Mouse (Mus musculus) hindbrain, postnatal 0 days (tissue): ENCODE data around the gene Maml1. TPM values are rescaled to one million over a fixed set of nuclear protein-coding genes. Genes with fewer than 3 reads are reported as not detected.
"Not testable (repeated sequence)": the region's sequence is repeated elsewhere in the genome, so short reads cannot be mapped to it uniquely, and the experiment has no call there.

Experiments used
- ATAC-seq: fragments of 200-750 bp; cut with Nextera tagmentation; 2 replicates; pipeline ENCODE4 v1.8.0; 2017; ENCODE audit warnings: mild to moderate bottlenecking, moderate TSS enrichment, moderate library complexity
- DNase-seq: peaks from one replicate; pipeline ENCODE4 v3.0.0-alpha.2; 2015; ENCODE audit warnings: low spot score
- H3K27ac ChIP-seq: fragments of 300-500 bp; sonication (generic); 2 replicates; pipeline ENCODE4 v1.5.1; 2014; ENCODE audit warnings: mild to moderate bottlenecking
- H3K27me3 ChIP-seq: fragments of 300-500 bp; sonication (generic); 2 replicates; pipeline ENCODE4 v1.6.1; 2014; ENCODE audit warnings: low read length, mixed read lengths; ENCODE audit not compliant: insufficient read depth
- H3K36me3 ChIP-seq: fragments of 300-500 bp; sonication (generic); 2 replicates; pipeline ENCODE4 v1.6.1; 2014; ENCODE audit warnings: low read length, mixed read lengths; ENCODE audit not compliant: insufficient read depth
- H3K4me1 ChIP-seq: fragments of 300-500 bp; sonication (generic); 2 replicates; pipeline ENCODE4 v1.6.1; 2014; ENCODE audit warnings: antibody characterized with exemption, low read length, mixed read lengths; ENCODE audit not compliant: insufficient read depth
- H3K4me2 ChIP-seq: fragments of 300-500 bp; sonication (generic); 2 replicates; pipeline ENCODE4 v1.6.1; 2014; ENCODE audit warnings: low read depth, mild to moderate bottlenecking, low read length, moderate library complexity, mixed read lengths
- H3K4me3 ChIP-seq: fragments of 300-500 bp; sonication (generic); 2 replicates; pipeline ENCODE4 v1.5.1; 2014; ENCODE audit warnings: low read length
- H3K9ac ChIP-seq: fragments of 300-500 bp; sonication (generic); replicated peaks from 2 replicates; pipeline ENCODE4 v1.6.1; 2014; ENCODE audit warnings: mild to moderate bottlenecking, low read length, moderate library complexity, mixed read lengths
- H3K9me3 ChIP-seq: fragments of 300-500 bp; sonication (generic); 2 replicates; pipeline ENCODE4 v1.6.1; 2016; ENCODE audit warnings: low read length, mixed read lengths
- CTCF ChIP-seq: IDR thresholded peaks from 2 replicates; pipeline ENCODE4 v1.5.1; 2016; ENCODE audit warnings: antibody characterized with exemption, control low read depth, low read depth
- WGBS: fragments of 180-500 bp; shearing (Covaris S2); extraction: QIAGEN DNeasy Blood & Tissue Kit; methylation state at CpG from one replicate; pipeline ENCODE4 v1.1.7; 2014; 5-methylcytosine and 5-hydroxymethylcytosine counted together
- polyA plus RNA-seq: library from polyadenylated mRNA; unstranded; fragments of >200 nt; fragmentation: Nextera tagmentation; extraction: Ambion mirVana; gene quantifications from 2 replicates; pipeline ENCODE4 v1.2.1, GENCODE M21; 2015
- total RNA-seq: library from RNA; depleted of rRNA; stranded (reverse); fragments of >200 nt; gene quantifications from 2 replicates; pipeline ENCODE4 v1.2.3, GENCODE M21; 2014

Maml1 gene
- total and polyA plus RNA-seq, 2 experiments from 2014 or later = 1.8 to 11.6 TPM

DNA sequence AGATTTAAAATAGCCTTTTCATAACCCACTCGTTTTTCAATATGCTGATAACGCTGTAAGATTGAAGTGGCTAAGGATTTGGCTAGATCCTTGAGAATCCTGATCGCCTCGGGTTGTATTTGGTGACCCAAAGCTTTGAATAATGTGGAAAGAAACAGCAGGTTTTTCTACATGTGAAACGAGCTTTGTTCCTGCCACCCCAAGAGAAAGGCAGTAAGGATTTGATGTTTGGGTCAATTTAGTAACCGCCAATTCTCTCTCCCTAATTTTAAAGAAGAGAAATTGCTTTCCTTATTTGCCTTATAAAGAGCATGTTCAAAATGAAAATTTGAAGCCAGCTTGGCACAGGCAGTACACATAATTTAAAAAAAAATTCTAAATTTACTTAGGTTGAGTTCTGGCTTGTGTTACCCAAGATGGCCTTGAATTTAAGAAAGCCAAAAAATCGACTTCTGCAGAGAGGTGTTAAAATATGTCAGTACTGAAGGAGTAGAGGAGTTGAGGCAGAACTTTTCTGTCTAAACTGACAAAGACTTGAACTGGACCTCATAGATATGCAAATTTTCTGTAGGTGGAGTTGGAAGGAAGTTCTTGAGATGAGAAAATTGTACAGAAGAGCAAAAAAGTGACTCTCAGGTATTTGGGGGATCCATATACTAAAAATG lies 34.3 kb upstream of the Maml1 start:
- H3K36me3 ChIP-seq = no peaks in the 10 kb centered on the region
- H3K9me3 ChIP-seq = no peaks in the 10 kb centered on the region
- H3K9ac ChIP-seq = peak overlapping the region; percentile 59
- no peak for TF ChIP-seq CTCF
- DNase-seq (no peak), ATAC-seq (no peak)
- peaks cover 11% of the 10 kb centered on the region for H3K4me1 ChIP-seq
- peak overlapping the region; percentile 59 for H3K4me2 ChIP-seq
- H3K27me3 ChIP-seq = no peaks in the 10 kb centered on the region
- WGBS = 3% methylated on average over 7 of the region's 7 CpGs
- peak overlapping the region; percentile 85 for H3K4me3 ChIP-seq
- H3K27ac ChIP-seq = peak overlapping the region; percentile 90

- Histone ChIP-seq H3K4me2 (peak within 1 kb of the TSS; percentile 84), H3K9me3 (no peaks in the 10 kb centered on the region), H3K27ac (peak within 1 kb of the TSS; percentile 95), H3K4me1 (peaks cover 11% of the 10 kb centered on the region), H3K4me3 (peak within 1 kb of the TSS; percentile 85), H3K27me3 (no peaks in the 10 kb centered on the region), H3K9ac (peak within 1 kb of the TSS; percentile 96), H3K36me3 (no peaks in the 10 kb centered on the region)
- peak; percentile 37 for TF ChIP-seq CTCF
- under 1% methylated on average over 64 of the region's 64 CpGs for WGBS
- DNase-seq (peak; percentile 100), ATAC-seq (peak; percentile 100)
Observed at GRCm38 (mm10) chr11:50325496-50326301, 33.6 kb upstream of the Maml1 start, which contains the start of gene Canx. TSS of gene Canx (minus strand) at chr11:50325673.

GRCm38 (mm10) chr11:50324751-50325471 lies 32.8 kb upstream of the Maml1 start:
- Histone ChIP-seq H3K27me3 (no peaks in the 10 kb centered on the region), H3K9ac (peak overlapping the region; percentile 96), H3K9me3 (no peaks in the 10 kb centered on the region), H3K4me1 (peaks cover 11% of the 10 kb centered on the region), H3K36me3 (no peaks in the 10 kb centered on the region), H3K4me2 (peak overlapping the region; percentile 84), H3K27ac (peak overlapping the region; percentile 95), H3K4me3 (peak overlapping the region; percentile 85)
- no peak for TF ChIP-seq CTCF
- WGBS = 2% methylated on average over 28 of the region's 34 CpGs
- DNase-seq (no peak), ATAC-seq (peak; percentile 69)

DNA sequence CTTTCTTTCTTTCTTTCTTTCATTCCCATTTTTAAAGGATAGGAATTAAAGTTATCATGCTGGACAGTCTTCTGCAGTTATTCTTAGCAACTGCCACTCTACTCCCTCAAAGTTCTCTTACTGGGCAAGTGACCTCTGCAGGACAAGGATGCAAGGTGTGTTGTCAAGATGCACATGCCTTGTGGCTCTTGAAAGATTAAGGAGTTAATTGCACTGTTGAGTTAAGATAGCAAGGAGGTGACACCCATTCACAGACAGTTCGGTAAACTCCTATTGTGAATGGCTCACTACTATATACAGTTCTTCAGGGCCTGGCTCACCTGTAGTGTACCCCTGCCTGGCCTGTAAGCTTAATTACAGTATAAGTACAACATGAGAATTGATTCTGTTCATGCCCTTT lies 31.7 kb upstream of the Maml1 start:
- Histone ChIP-seq H3K4me3 (peak overlapping the region; percentile 85), H3K9ac (peak overlapping the region; percentile 96), H3K9me3 (no peaks in the 10 kb centered on the region), H3K27ac (no peak overlapping the region), H3K27me3 (no peaks in the 10 kb centered on the region), H3K4me1 (peaks cover 11% of the 10 kb centered on the region), H3K4me2 (peak overlapping the region; percentile 84), H3K36me3 (no peaks in the 10 kb centered on the region)
- 41% methylated on average over 1 of the region's 1 CpGs for WGBS
- ATAC-seq (no peak), DNase-seq (no peak)
- no peak for TF ChIP-seq CTCF

DNA sequence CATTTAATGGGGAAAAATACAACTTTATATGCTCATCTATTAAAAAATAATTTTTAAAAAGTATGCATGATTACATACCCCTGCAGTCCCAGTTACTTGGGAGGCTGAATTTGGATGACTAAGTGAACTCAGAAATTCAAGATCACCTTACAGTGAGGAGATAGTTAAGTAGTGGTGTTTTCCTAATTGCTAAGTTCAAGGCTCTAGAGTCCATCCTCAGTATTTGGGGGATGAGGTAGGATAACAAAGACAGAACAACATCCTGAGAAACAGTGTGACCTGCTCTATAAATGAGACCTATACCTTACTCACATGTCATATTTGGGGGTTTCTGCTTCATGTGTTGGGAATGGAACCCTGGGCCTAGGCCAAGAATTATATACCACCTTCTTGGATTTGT lies 30.2 kb upstream of the Maml1 start:
- no peak overlapping the region for H3K4me2 ChIP-seq
- TF ChIP-seq CTCF = no peak
- H3K36me3 ChIP-seq = no peaks in the 10 kb centered on the region
- no peak overlapping the region for H3K27ac ChIP-seq
- H3K4me1 ChIP-seq = peaks cover 11% of the 10 kb centered on the region
- no peak overlapping the region for H3K4me3 ChIP-seq
- no peaks in the 10 kb centered on the region for H3K9me3 ChIP-seq
- DNase-seq (no peak), ATAC-seq (no peak)
- no peaks in the 10 kb centered on the region for H3K27me3 ChIP-seq
- H3K9ac ChIP-seq = no peak overlapping the region

DNA sequence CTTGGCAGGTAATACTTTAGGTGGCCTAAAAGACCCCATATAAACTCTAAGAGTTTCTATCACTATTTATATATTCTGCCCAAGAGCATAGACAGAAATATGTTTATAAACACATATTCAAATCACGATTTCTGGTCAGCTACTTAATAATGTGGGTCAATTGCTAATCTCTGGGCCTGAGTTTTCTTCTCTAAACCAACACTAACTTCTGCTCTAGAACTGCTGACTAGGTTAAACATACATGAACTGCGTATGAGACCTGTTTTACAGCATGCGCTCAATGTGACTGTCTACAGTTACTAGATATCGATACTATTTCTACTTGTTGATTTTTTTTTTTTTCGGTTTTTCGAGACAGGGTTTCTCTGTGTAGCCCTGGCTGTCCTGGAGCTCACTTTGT lies 29.1 kb upstream of the Maml1 start:
- Histone ChIP-seq H3K4me2 (no peak overlapping the region), H3K9ac (no peak overlapping the region), H3K9me3 (no peaks in the 10 kb centered on the region), H3K4me1 (peaks cover 11% of the 10 kb centered on the region), H3K27ac (no peak overlapping the region), H3K27me3 (no peaks in the 10 kb centered on the region), H3K36me3 (no peaks in the 10 kb centered on the region), H3K4me3 (no peak overlapping the region)
- WGBS = 92% methylated on average over 6 of the region's 6 CpGs
- no peak for DNase-seq
- no peak for ATAC-seq
- TF ChIP-seq CTCF = no peak

DNA sequence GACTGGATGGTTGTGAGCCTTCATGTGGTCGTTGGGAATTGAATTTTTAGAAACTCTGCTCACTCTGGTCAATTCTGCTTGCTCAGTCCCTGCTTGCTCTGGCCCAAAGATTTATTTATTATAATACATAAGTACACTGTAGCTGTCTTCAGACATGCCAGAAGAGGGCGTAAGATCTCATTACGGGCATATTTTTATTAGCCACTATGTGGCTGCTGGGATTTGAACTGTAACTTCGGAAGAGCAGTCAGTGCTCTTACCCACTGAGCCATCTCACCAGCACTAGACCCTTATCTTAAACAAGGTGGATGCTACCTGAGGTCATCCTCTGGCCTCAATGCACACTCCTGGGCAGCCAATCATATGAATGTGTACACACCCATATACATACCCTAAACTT lies 27.2 kb upstream of the Maml1 start:
- not testable (repeated sequence) for H3K36me3 ChIP-seq, H3K9ac ChIP-seq, H3K4me1 ChIP-seq, H3K4me2 ChIP-seq, H3K4me3 ChIP-seq, H3K27me3 ChIP-seq, H3K9me3 ChIP-seq, H3K27ac ChIP-seq, DNase-seq, ATAC-seq
- WGBS = 82% methylated on average over 4 of the region's 4 CpGs
